Mouse (Mus musculus): Measurements from ENCODE around the gene Olfr1440. TPM values are rescaled to one million over a fixed set of nuclear protein-coding genes. Genes with fewer than 3 reads are reported as not detected.

Olfr1440 gene
- polyA plus RNA-seq, 1 experiment from 2014 or later = not detected

DNA sequence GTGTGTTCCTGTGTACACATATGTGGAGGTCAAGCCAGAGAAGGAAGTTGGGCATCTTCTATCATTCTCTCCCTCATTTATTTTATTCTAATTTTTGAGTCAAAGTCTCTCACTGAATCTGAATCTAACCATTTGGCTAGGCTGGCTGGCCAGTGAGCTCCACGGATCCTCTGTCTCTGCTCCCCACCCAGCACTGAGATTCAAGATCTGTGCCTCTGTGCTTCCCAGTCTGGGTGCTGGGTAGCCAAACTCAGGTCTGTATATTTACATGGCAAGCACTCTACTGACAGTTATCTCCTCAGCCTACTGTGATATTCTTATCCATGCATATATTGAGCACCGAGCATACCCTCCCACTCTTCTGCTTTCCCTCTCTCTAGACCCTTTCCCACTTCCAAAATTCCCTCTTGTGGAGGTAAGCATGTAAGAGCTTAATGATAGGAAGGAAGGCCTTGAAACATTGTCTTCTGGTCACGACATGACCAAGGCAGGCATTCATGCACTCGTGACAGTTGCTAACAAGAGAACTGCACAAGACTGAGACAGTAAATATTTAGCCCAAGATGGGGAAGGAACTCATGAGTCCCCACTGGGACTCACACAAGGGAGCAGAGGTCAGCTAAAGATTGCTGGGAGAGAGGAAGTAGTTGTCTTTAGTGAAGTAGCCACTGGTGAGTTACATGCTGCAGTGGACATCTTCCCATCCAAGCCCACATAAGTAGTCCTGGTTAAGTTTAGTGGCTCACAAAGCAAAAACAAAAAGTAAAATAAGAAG lies 48.9 kb downstream of the Olfr1440 start:
- 76% methylated on average over 4 of the region's 4 CpGs for WGBS
- ATAC-seq (ENCODE audit: insufficient number of reproducible peaks, low FRiP score) = no peak
- Histone ChIP-seq H3K4me2 (no peak overlapping the region), H3K9ac (no peak overlapping the region), H3K4me3 (no peak overlapping the region), H3K27ac (ENCODE audit: poor library complexity, severe bottlenecking) (no peak overlapping the region), H3K27me3 (replicated peaks) (no peaks in the 10 kb centered on the region), H3K36me3 (no peaks in the 10 kb centered on the region), H3K4me1 (replicated peaks) (no peaks in the 10 kb centered on the region), H3K9me3 (replicated peaks) (no peaks in the 10 kb centered on the region)

DNA sequence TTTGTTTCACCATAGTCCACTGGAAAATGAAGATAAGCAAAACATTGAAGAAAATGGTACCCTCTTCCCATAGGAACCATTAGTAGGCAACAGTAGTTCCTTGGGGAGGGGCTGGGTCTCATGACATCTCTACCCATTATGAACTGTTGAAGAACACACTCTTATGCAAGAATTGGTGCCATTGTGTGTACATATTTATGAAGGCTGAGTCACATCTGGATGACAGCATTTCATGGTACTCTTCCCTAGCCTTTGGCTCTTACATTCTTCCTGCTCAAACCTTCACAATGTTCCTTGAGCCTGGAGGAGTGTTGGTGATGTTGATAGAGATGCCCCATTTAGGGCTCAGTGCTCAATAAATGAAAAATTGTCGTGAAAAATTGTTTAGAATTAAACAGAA lies 52.5 kb downstream of the Olfr1440 start:
- no peaks in the 10 kb centered on the region for H3K36me3 ChIP-seq
- no peak overlapping the region for H3K4me3 ChIP-seq
- peaks cover 7% of the 10 kb centered on the region; the same call in 1 of the 2 replicates for H3K4me1 ChIP-seq (replicated peaks)
- H3K27me3 ChIP-seq (replicated peaks) = no peaks in the 10 kb centered on the region
- no peak overlapping the region for H3K27ac ChIP-seq (ENCODE audit: poor library complexity, severe bottlenecking)
- 47% methylated on average over 1 of the region's 1 CpGs for WGBS
- H3K9ac ChIP-seq = no peak overlapping the region
- no peak overlapping the region for H3K4me2 ChIP-seq
- H3K9me3 ChIP-seq (replicated peaks) = no peaks in the 10 kb centered on the region
- ATAC-seq (ENCODE audit: insufficient number of reproducible peaks, low FRiP score) = no peak

DNA sequence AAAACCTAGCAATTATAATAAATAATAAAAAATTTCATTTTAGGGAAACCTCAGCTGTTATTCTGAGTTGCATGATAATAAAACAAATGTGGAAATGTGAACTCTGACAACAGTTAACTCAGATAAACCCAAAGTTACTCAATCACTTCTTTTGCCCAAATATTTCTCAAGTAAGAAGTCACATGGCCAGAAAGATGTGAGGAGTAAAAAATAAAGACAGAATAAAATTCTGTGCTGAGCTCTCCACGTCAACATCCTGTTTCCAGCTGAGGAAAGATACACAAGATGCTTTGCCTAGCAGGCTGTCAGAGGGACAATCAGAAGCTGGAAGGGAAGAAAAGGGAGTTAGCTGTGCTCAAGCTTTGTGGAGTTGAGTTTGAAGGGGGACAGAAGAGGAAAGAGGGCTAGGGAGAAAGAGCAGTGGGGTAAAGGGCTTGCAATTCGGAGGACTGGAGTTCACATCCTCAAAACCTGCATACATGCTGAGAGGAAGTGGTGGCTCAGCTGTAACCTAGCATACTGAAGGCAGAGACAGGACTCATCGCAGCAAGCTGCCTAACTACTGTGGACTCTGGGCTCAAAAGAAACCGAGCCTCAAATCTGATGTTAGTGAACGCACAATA lies 53.1 kb downstream of the Olfr1440 start:
- no peak for ATAC-seq (ENCODE audit: insufficient number of reproducible peaks, low FRiP score)
- H3K27me3 ChIP-seq (replicated peaks) = no peaks in the 10 kb centered on the region
- peaks cover 7% of the 10 kb centered on the region; the same call in 1 of the 2 replicates for H3K4me1 ChIP-seq (replicated peaks)
- no peak overlapping the region for H3K27ac ChIP-seq (ENCODE audit: poor library complexity, severe bottlenecking)
- H3K9ac ChIP-seq = no peak overlapping the region
- no peaks in the 10 kb centered on the region for H3K36me3 ChIP-seq
- no peak overlapping the region for H3K4me2 ChIP-seq
- no peaks in the 10 kb centered on the region for H3K9me3 ChIP-seq (replicated peaks)
- WGBS = 75% methylated on average over 5 of the region's 5 CpGs
- H3K4me3 ChIP-seq = no peak overlapping the region

DNA sequence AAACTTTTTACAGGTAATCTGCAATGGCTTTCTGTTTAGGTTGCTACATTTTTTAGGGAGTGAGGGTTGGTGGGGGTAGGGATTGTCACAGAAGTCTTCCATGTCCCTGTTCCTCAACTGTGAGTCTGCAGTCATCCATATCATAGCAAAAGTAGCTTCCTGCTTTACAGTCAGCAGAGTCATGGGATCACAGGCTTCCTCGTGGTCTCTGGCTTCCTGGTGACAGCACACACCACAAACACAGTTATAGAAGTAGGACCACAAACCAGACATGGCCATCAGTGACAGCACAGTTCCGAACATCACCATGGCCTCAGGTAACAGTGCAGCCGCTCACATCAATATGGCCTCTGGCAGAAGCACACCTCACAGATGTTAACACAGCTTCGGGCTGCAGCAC lies 55.5 kb downstream of the Olfr1440 start:
- Histone ChIP-seq H3K4me3 (no peak overlapping the region), H3K36me3 (no peaks in the 10 kb centered on the region), H3K4me1 (replicated peaks) (peaks cover 7% of the 10 kb centered on the region; the same call in 1 of the 2 replicates), H3K9ac (no peak overlapping the region), H3K9me3 (replicated peaks) (no peaks in the 10 kb centered on the region), H3K27ac (ENCODE audit: poor library complexity, severe bottlenecking) (no peak overlapping the region), H3K4me2 (peak overlapping the region; percentile 8; the same call in 1 of the 2 replicates), H3K27me3 (replicated peaks) (no peaks in the 10 kb centered on the region)
- WGBS = 61% methylated on average over 4 of the region's 4 CpGs
- ATAC-seq (ENCODE audit: insufficient number of reproducible peaks, low FRiP score) = no peak

DNA sequence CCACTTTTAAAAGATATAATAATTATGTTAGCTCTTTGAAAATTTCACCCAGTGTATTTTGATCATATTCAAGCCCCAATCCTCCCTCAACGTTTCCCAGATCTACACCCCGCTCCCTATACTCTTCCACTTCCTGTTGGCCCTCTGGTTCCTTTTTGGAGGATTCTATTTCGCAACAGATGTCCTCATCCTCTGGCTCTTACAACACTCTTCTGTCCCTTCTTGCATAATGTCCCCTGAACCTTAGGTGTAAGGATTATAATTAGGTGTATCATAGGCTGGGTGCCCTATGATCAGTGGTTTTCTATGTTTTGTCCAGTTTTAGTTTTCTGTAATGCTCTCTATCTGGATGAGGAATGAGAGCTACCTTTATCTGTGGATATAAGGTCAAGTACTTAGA lies 57.9 kb downstream of the Olfr1440 start:
- H3K9me3 ChIP-seq (replicated peaks) = no peaks in the 10 kb centered on the region
- H3K9ac ChIP-seq = no peak overlapping the region
- H3K4me3 ChIP-seq = no peak overlapping the region
- H3K27ac ChIP-seq (ENCODE audit: poor library complexity, severe bottlenecking) = no peak overlapping the region
- H3K27me3 ChIP-seq (replicated peaks) = no peaks in the 10 kb centered on the region
- 75% methylated on average over 3 of the region's 3 CpGs for WGBS
- H3K4me1 ChIP-seq (replicated peaks) = peaks cover 7% of the 10 kb centered on the region; the same call in 1 of the 2 replicates
- ATAC-seq (ENCODE audit: insufficient number of reproducible peaks, low FRiP score) = no peak
- no peak overlapping the region for H3K4me2 ChIP-seq
- no peaks in the 10 kb centered on the region for H3K36me3 ChIP-seq

Other genes starting within 250 kb of the Olfr1440 start
- gene Olfr1555-ps1, start 217.2 kb upstream of the Olfr1440 start, polyA plus RNA-seq (2016; fragmentation: Nextera tagmentation; extraction: Ambion mirVana) = not detected in 2 replicates
- gene Olfr1431, start 186.6 kb upstream of the Olfr1440 start, polyA plus RNA-seq (2016; fragmentation: Nextera tagmentation; extraction: Ambion mirVana) = not detected in 2 replicates
- not detected in 2 replicates for gene Olfr1432, start 154.7 kb upstream of the Olfr1440 start, polyA plus RNA-seq (2016; fragmentation: Nextera tagmentation; extraction: Ambion mirVana)
- gene Olfr262, start 145.6 kb upstream of the Olfr1440 start, polyA plus RNA-seq (2016; fragmentation: Nextera tagmentation; extraction: Ambion mirVana) = not detected in 2 replicates
- gene Olfr235, start 126.2 kb upstream of the Olfr1440 start, polyA plus RNA-seq (2016; fragmentation: Nextera tagmentation; extraction: Ambion mirVana) = not detected in 2 replicates
- gene Olfr1434, start 107.4 kb upstream of the Olfr1440 start, polyA plus RNA-seq (2016; fragmentation: Nextera tagmentation; extraction: Ambion mirVana) = not detected in 2 replicates
- not detected in 2 replicates for gene Olfr1436, start 88.1 kb upstream of the Olfr1440 start, polyA plus RNA-seq (2016; fragmentation: Nextera tagmentation; extraction: Ambion mirVana)
- gene Olfr1437, start 62.2 kb upstream of the Olfr1440 start, polyA plus RNA-seq (2016; fragmentation: Nextera tagmentation; extraction: Ambion mirVana) = not detected in 2 replicates
- not detected in 2 replicates for gene Olfr1438-ps1, start 51.4 kb upstream of the Olfr1440 start, polyA plus RNA-seq (2016; fragmentation: Nextera tagmentation; extraction: Ambion mirVana)
- gene Olfr1441, start 30.2 kb downstream of the Olfr1440 start, polyA plus RNA-seq (2016; fragmentation: Nextera tagmentation; extraction: Ambion mirVana) = not detected in 2 replicates
- gene Pfpl, start 40.6 kb downstream of the Olfr1440 start, polyA plus RNA-seq (2016; fragmentation: Nextera tagmentation; extraction: Ambion mirVana) = not detected in 2 replicates
- 0.06 and 0.18 TPM in 2 replicates for gene Mpeg1, start 73.5 kb downstream of the Olfr1440 start, polyA plus RNA-seq (2016; fragmentation: Nextera tagmentation; extraction: Ambion mirVana)
- 1.4 and 1.7 TPM in 2 replicates for gene Dtx4, start 114.2 kb downstream of the Olfr1440 start, polyA plus RNA-seq (2016; fragmentation: Nextera tagmentation; extraction: Ambion mirVana)
- 21.0 and 21.8 TPM in 2 replicates for gene Fam111a, start 158.5 kb downstream of the Olfr1440 start, polyA plus RNA-seq (2016; fragmentation: Nextera tagmentation; extraction: Ambion mirVana)
- gene Gm4952, start 212.7 kb downstream of the Olfr1440 start, polyA plus RNA-seq (2016; fragmentation: Nextera tagmentation; extraction: Ambion mirVana) = 0.08 and 0.15 TPM in 2 replicates
- gene Glyat, start 246.0 kb downstream of the Olfr1440 start, polyA plus RNA-seq (2016; fragmentation: Nextera tagmentation; extraction: Ambion mirVana) = not detected in 2 replicates

Measured in heart, embryonic 12.5 days (tissue).